Mouse (Mus musculus) thymus, adult 2 months (tissue): Measurements from ENCODE around the gene Stk24.

Experiments
- CTCF ChIP-seq: fragments of 200-500 bp; IDR thresholded peaks from 2 replicates; pipeline ENCODE4 v1.5.1; 2012; ENCODE audit warnings: mild to moderate bottlenecking, control low read depth, low read length, moderate library complexity, borderline replicate concordance; ENCODE audit not compliant: control insufficient read depth, poor library complexity, insufficient read depth; ENCODE audit errors: extremely low read depth
- POLR2A ChIP-seq: fragments of 200-500 bp; IDR thresholded peaks from 2 replicates; pipeline ENCODE4 v1.6.1; 2012; ENCODE audit warnings: mild to moderate bottlenecking, low read length, control low read depth, moderate library complexity; ENCODE audit not compliant: control insufficient read depth, poor library complexity, insufficient read depth; ENCODE audit errors: extremely low read depth

DNA sequence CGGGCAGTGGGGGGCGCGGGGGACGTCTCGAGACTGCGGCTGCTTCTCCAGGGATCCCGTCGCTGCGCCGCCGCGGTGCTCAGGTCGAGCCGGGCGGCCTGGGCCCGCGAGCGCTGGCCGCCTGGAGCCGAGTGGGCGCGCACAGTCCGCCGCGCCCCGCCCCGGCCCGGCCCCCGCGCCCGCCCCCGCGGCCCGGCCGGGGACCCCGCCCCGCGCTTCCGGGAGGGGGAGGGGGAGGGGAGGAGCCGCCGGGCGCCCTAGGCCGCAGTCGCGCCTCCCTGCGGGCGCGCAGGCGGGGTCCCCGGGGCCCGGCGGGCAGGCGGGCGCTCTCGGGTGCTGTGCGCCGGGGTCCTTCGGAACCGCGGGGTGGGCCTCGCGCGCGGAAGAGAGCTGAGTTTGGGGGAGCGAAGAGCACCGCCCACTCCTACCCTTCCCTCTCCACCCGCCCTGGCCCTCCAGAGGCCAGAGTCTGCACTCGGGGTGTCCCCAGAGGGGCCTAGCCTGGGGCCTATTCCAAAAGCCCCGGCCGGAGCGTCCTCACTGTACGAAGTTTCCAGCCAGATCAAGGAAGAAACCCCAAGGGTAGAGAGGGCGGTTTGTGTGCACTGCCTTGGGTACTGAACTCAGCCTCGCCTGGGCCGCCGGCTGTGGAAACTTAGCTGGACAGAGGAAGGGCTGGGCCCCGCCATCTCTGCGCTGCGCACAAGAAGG lies 540 bp downstream of the Stk24 start:
- TF ChIP-seq POLR2A (peak; percentile 97), CTCF (0 out of 2 replicates have a peak, but pooled peaks have one; percentile 8)
